Mouse (Mus musculus): ENCODE results near the gene Cxxc4. TPM values are rescaled to one million over a fixed set of nuclear protein-coding genes. Genes with fewer than 3 reads are reported as not detected.
A peak's percentile ranks its signal among the peaks of the same experiment; 100 is the strongest.

Gene Cxxc4
- total and polyA plus RNA-seq, 3 experiments = not detected

DNA sequence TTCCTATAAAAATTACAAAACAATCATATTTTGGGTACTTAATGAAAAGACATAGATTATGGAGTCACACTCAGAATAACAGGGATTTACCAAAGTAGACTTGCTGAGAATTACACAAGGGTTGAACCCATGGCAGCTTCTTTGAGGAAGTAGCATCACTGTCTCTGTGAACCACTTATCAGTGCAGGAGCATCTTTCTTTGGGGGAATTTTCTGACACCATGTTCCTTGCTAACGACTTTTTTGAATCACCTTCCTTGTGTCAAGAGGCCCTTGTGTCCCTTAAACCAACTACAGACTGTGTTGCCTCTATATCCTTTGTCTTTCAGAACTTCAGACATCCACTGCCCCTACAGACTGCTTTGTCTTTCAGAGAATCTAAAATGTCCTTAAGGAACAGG is 13.7 kb upstream of the Cxxc4 start:
- Histone ChIP-seq H3K36me3 (ENCODE audit: control insufficient read depth in 1 of 2, insufficient read depth in 2 of 2, low read length in 2 of 2) (peaks cover 0 to 31% of the 10 kb centered on the region in 2 experiments; a peak in 2 of 4 replicates), H3K4me1 (ENCODE audit: control insufficient read depth in 1 of 2, insufficient read depth in 2 of 2, low read length in 2 of 2) (peaks cover 6 to 18% of the 10 kb centered on the region in 2 experiments), H3K9me3 (replicated peaks; ENCODE audit: insufficient read depth, low read length) (no peaks in the 10 kb centered on the region), H3K9ac (ENCODE audit: control insufficient read depth, low read depth, low read length, poor library complexity, severe bottlenecking) (no peak overlapping the region), H3K27me3 (ENCODE audit: control insufficient read depth in 1 of 2, insufficient read depth in 2 of 2, low read length in 2 of 2) (no peaks in the 10 kb centered on the region), H3K4me3 (ENCODE audit: control insufficient read depth in 1 of 2, insufficient read depth in 1 of 2, low read depth in 2 of 2, low read length in 2 of 2) (no peak overlapping the region), H3K79me2 (ENCODE audit: control insufficient read depth, insufficient read depth, low read length, poor library complexity) (no peaks in the 10 kb centered on the region), H3K27ac (ENCODE audit: control insufficient read depth, low read depth, low read length) (no peak overlapping the region)
- TF ChIP-seq ELF1 (IDR thresholded peaks at IDR 0.05; ENCODE audit: low read depth, low read length) (0 out of 2 replicates have a peak, but pooled peaks have one; percentile 17), USF2 (IDR thresholded peaks at IDR 0.05; ENCODE audit: borderline replicate concordance in 1 of 2, insufficient read depth in 1 of 2, low read depth in 1 of 2, low read length in 2 of 2) (no peak), JUND (IDR thresholded peaks at IDR 0.05; ENCODE audit: low read depth, low read length) (no peak), ZC3H11A (IDR thresholded peaks at IDR 0.05; ENCODE audit: low read depth, low read length) (no peak), HCFC1 (IDR thresholded peaks at IDR 0.05; ENCODE audit: low read depth, low read length) (no peak), MXI1 (IDR thresholded peaks at IDR 0.05; ENCODE audit: low read depth, low read length) (no peak), ZNF384 (IDR thresholded peaks at IDR 0.05; ENCODE audit: low read depth, low read length) (0 out of 2 replicates have a peak, but pooled peaks have one; percentile 11), POLR2AphosphoS2 (IDR thresholded peaks at IDR 0.05; ENCODE audit: low read length) (no peak), SIN3A (IDR thresholded peaks at IDR 0.05; ENCODE audit: low read length) (no peak), GABPA (IDR thresholded peaks at IDR 0.05; ENCODE audit: low read depth, low read length) (no peak), TCF12 (IDR thresholded peaks at IDR 0.05; ENCODE audit: low read depth, low read length) (peak; percentile 43; the same call in 1 of the 2 replicates), MEF2A (IDR thresholded peaks at IDR 0.05; ENCODE audit: extremely low read depth, insufficient replicate concordance, low read depth, low read length, poor library complexity, severe bottlenecking) (no peak), POLR2AphosphoS5 (IDR thresholded peaks at IDR 0.05; ENCODE audit: borderline replicate concordance, low read depth, low read length) (no peak), NELFE (IDR thresholded peaks at IDR 0.05; ENCODE audit: low read depth, low read length) (no peak), TAL1 (IDR thresholded peaks at IDR 0.05; ENCODE audit: low read length) (no peak), CHD2 (IDR thresholded peaks at IDR 0.05; ENCODE audit: low read length) (no peak), BHLHE40 (IDR thresholded peaks at IDR 0.05; ENCODE audit: borderline replicate concordance, low read depth, low read length) (no peak), NRF1 (IDR thresholded peaks at IDR 0.05; ENCODE audit: insufficient read depth, low read depth, low read length, poor library complexity, severe bottlenecking) (no peak), RCOR1 (IDR thresholded peaks at IDR 0.05; ENCODE audit: low read depth, low read length) (0 out of 2 replicates have a peak, but pooled peaks have one; percentile 32), SMC3 (IDR thresholded peaks at IDR 0.05; ENCODE audit: low read depth, low read length) (no peak), MAFK (IDR thresholded peaks at IDR 0.05; ENCODE audit: borderline replicate concordance, low read depth, low read length) (no peak), MYC (IDR thresholded peaks at IDR 0.05; ENCODE audit: low read depth, low read length) (no peak), ETS1 (IDR thresholded peaks at IDR 0.05; ENCODE audit: low read depth, low read length) (0 out of 2 replicates have a peak, but pooled peaks have one; percentile 24), USF1 (IDR thresholded peaks at IDR 0.05; ENCODE audit: low read depth, low read length) (no peak), UBTF (IDR thresholded peaks at IDR 0.05; ENCODE audit: borderline replicate concordance, insufficient read depth, low read depth, low read length) (no peak), EP300 (IDR thresholded peaks at IDR 0.05; ENCODE audit: low read depth in 1 of 2, low read length in 2 of 2) (peak; percentile 48 to 59), MAX (IDR thresholded peaks at IDR 0.05; ENCODE audit: low read length) (no peak), ZMIZ1 (IDR thresholded peaks at IDR 0.05; ENCODE audit: low read depth, low read length) (no peak), MYB (IDR thresholded peaks at IDR 0.05; ENCODE audit: low read depth, low read length) (no peak), CHD1 (IDR thresholded peaks at IDR 0.05; ENCODE audit: low read depth, low read length) (no peak), CTCF (IDR thresholded peaks at IDR 0.05 in 2 of 3, conservative IDR thresholded peaks at IDR 0.05 in 1 of 3; ENCODE audit: control insufficient read depth in 1 of 3, insufficient read depth in 1 of 3, low read depth in 2 of 3, low read length in 3 of 3, poor library complexity in 1 of 3, severe bottlenecking in 1 of 3) (no peak), RAD21 (IDR thresholded peaks at IDR 0.05; ENCODE audit: low read depth, low read length) (no peak), E2F4 (IDR thresholded peaks at IDR 0.05; ENCODE audit: borderline replicate concordance, low read depth, low read length) (no peak), GATA1 (IDR thresholded peaks at IDR 0.05; ENCODE audit: low read depth, low read length) (peak; percentile 69), ZKSCAN1 (IDR thresholded peaks at IDR 0.05; ENCODE audit: low read depth, low read length) (no peak), POLR2A (IDR thresholded peaks at IDR 0.05; ENCODE audit: control insufficient read depth in 1 of 2, insufficient read depth in 1 of 2, low read depth in 1 of 2, low read length in 2 of 2, poor library complexity in 1 of 2) (no peak), KAT2A (conservative IDR thresholded peaks at IDR 0.05; ENCODE audit: low read depth, low read length) (no peak), MAZ (IDR thresholded peaks at IDR 0.05; ENCODE audit: low read depth, low read length) (no peak)
- no peak for DNase-seq (ENCODE audit: low read depth, low spot score)

All from MEL (cell line).